Mouse (Mus musculus): ENCODE results near the gene Usp54. TPM values are rescaled to one million over a fixed set of nuclear protein-coding genes. Genes with fewer than 3 reads are reported as not detected.

The Usp54 gene
- polyA plus RNA-seq, 1 experiment from 2014 or later, result 8.1 TPM

- H3K4me1 ChIP-seq, result no peaks in the 10 kb centered on the region
- H3K36me3 ChIP-seq (ENCODE audit: poor library complexity, severe bottlenecking), result no peaks in the 10 kb centered on the region
- 86% methylated on average over 2 of the region's 2 CpGs for WGBS
- no peaks in the 10 kb centered on the region for H3K27me3 ChIP-seq
- no peak for ATAC-seq
- no peaks in the 10 kb centered on the region for H3K9me3 ChIP-seq (replicated peaks)
- H3K4me2 ChIP-seq, result no peak overlapping the region
- H3K27ac ChIP-seq, result no peak overlapping the region
- no peak overlapping the region for H3K4me3 ChIP-seq
- no peak overlapping the region for H3K9ac ChIP-seq
These were observed 14.4 kb downstream of the Usp54 start for GRCm38 (mm10) chr14:20626447-20626846.

GRCm38 (mm10) chr14:20622907-20623306, 18.0 kb downstream of the Usp54 start:
- no peaks in the 10 kb centered on the region for H3K27me3 ChIP-seq
- H3K36me3 ChIP-seq (ENCODE audit: poor library complexity, severe bottlenecking), result 0 out of 2 replicates have a peak, but pooled peaks cover 5% of the 10 kb centered on the region
- H3K4me3 ChIP-seq, result no peak overlapping the region
- no peak overlapping the region for H3K27ac ChIP-seq
- 92% methylated on average over 3 of the region's 3 CpGs for whole genome bisulfite sequencing
- H3K9ac ChIP-seq, result no peak overlapping the region
- no peaks in the 10 kb centered on the region for H3K9me3 ChIP-seq (replicated peaks)
- ATAC-seq, result no peak
- no peak overlapping the region for H3K4me2 ChIP-seq
- H3K4me1 ChIP-seq, result peaks cover 10% of the 10 kb centered on the region; the same call in 1 of the 2 replicates

GRCm38 (mm10) chr14:20622412-20622811, 18.5 kb downstream of the Usp54 start:
- Histone ChIP-seq H3K4me2 (no peak overlapping the region), H3K36me3 (ENCODE audit: poor library complexity, severe bottlenecking) (0 out of 2 replicates have a peak, but pooled peaks cover 5% of the 10 kb centered on the region), H3K27me3 (no peaks in the 10 kb centered on the region), H3K4me1 (peaks cover 10% of the 10 kb centered on the region; the same call in 1 of the 2 replicates), H3K9me3 (replicated peaks) (no peaks in the 10 kb centered on the region), H3K4me3 (no peak overlapping the region), H3K9ac (no peak overlapping the region), H3K27ac (no peak overlapping the region)
- 91% methylated on average over 2 of the region's 2 CpGs for WGBS
- ATAC-seq, result no peak

GRCm38 (mm10) chr14:20621903-20622302, 19.0 kb downstream of the Usp54 start:
- 88% methylated on average over 2 of the region's 2 CpGs for WGBS
- Histone ChIP-seq H3K4me3 (no peak overlapping the region), H3K4me1 (peaks cover 10% of the 10 kb centered on the region; the same call in 1 of the 2 replicates), H3K9ac (no peak overlapping the region), H3K36me3 (ENCODE audit: poor library complexity, severe bottlenecking) (0 out of 2 replicates have a peak, but pooled peaks cover 5% of the 10 kb centered on the region), H3K27ac (no peak overlapping the region), H3K9me3 (replicated peaks) (no peaks in the 10 kb centered on the region), H3K4me2 (no peak overlapping the region), H3K27me3 (no peaks in the 10 kb centered on the region)
- ATAC-seq, result no peak

- Histone ChIP-seq H3K9me3 (replicated peaks) (no peaks in the 10 kb centered on the region), H3K9ac (no peak overlapping the region), H3K27me3 (no peaks in the 10 kb centered on the region), H3K4me1 (peaks cover 15% of the 10 kb centered on the region; the same call in 1 of the 2 replicates), H3K27ac (no peak overlapping the region), H3K4me3 (no peak overlapping the region), H3K4me2 (no peak overlapping the region), H3K36me3 (ENCODE audit: poor library complexity, severe bottlenecking) (0 out of 2 replicates have a peak, but pooled peaks cover 5% of the 10 kb centered on the region)
- no peak for ATAC-seq
These were observed 21.7 kb downstream of the Usp54 start for GRCm38 (mm10) chr14:20619131-20619530.

GRCm38 (mm10) chr14:20618211-20618610, 22.7 kb downstream of the Usp54 start:
- H3K9me3 ChIP-seq (replicated peaks), result no peaks in the 10 kb centered on the region
- no peak overlapping the region for H3K4me2 ChIP-seq
- peaks cover 15% of the 10 kb centered on the region; the same call in 1 of the 2 replicates for H3K4me1 ChIP-seq
- no peak for ATAC-seq
- H3K9ac ChIP-seq, result no peak overlapping the region
- H3K4me3 ChIP-seq, result no peak overlapping the region
- 0 out of 2 replicates have a peak, but pooled peaks cover 5% of the 10 kb centered on the region for H3K36me3 ChIP-seq (ENCODE audit: poor library complexity, severe bottlenecking)
- WGBS, result 82% methylated on average over 5 of the region's 5 CpGs
- H3K27ac ChIP-seq, result no peak overlapping the region
- H3K27me3 ChIP-seq, result no peaks in the 10 kb centered on the region

- ATAC-seq, result no peak
- H3K9ac ChIP-seq, result no peak overlapping the region
- 25% methylated on average over 2 of the region's 2 CpGs for WGBS
These were observed 24.4 kb downstream of the Usp54 start for GRCm38 (mm10) chr14:20616421-20616820.

GRCm38 (mm10) chr14:20615075-20615474, 25.8 kb downstream of the Usp54 start:
- Histone ChIP-seq H3K4me2 (no peak overlapping the region), H3K9ac (no peak overlapping the region), H3K9me3 (replicated peaks) (no peaks in the 10 kb centered on the region), H3K27me3 (no peaks in the 10 kb centered on the region), H3K36me3 (ENCODE audit: poor library complexity, severe bottlenecking) (0 out of 2 replicates have a peak, but pooled peaks cover 2% of the 10 kb centered on the region), H3K4me3 (no peak overlapping the region), H3K4me1 (peaks cover 15% of the 10 kb centered on the region; the same call in 1 of the 2 replicates), H3K27ac (no peak overlapping the region)
- 96% methylated on average over 2 of the region's 2 CpGs for WGBS
- ATAC-seq, result no peak

More at GRCm38 (mm10) chr14:20616421-20616820, 24.4 kb downstream of the Usp54 start:
- no peak overlapping the region for H3K27ac ChIP-seq
- no peak overlapping the region for H3K4me2 ChIP-seq
- no peaks in the 10 kb centered on the region for H3K9me3 ChIP-seq (replicated peaks)
- no peaks in the 10 kb centered on the region for H3K27me3 ChIP-seq
- H3K36me3 ChIP-seq (ENCODE audit: poor library complexity, severe bottlenecking), result 0 out of 2 replicates have a peak, but pooled peaks cover 5% of the 10 kb centered on the region
- peaks cover 15% of the 10 kb centered on the region; the same call in 1 of the 2 replicates for H3K4me1 ChIP-seq
- no peak overlapping the region for H3K4me3 ChIP-seq

- Histone ChIP-seq H3K27me3 (no peaks in the 10 kb centered on the region), H3K36me3 (ENCODE audit: poor library complexity, severe bottlenecking) (no peaks in the 10 kb centered on the region), H3K9me3 (replicated peaks) (no peaks in the 10 kb centered on the region), H3K4me2 (no peak overlapping the region), H3K9ac (no peak overlapping the region), H3K4me3 (no peak overlapping the region), H3K27ac (no peak overlapping the region), H3K4me1 (peaks cover 5% of the 10 kb centered on the region; the same call in 1 of the 2 replicates)
- no peak for ATAC-seq
- WGBS, result 94% methylated on average over 1 of the region's 1 CpGs
These were observed 28.0 kb downstream of the Usp54 start for GRCm38 (mm10) chr14:20612820-20613219.

- no peak overlapping the region for H3K4me3 ChIP-seq
- no peaks in the 10 kb centered on the region for H3K27me3 ChIP-seq
- H3K4me1 ChIP-seq, result no peaks in the 10 kb centered on the region
- peaks cover 16% of the 10 kb centered on the region for H3K36me3 ChIP-seq (ENCODE audit: poor library complexity, severe bottlenecking)
- H3K9me3 ChIP-seq (replicated peaks), result no peaks in the 10 kb centered on the region
- WGBS, result 85% methylated on average over 4 of the region's 4 CpGs
- H3K27ac ChIP-seq, result no peak overlapping the region
- H3K4me2 ChIP-seq, result no peak overlapping the region
- ATAC-seq, result no peak
- H3K9ac ChIP-seq, result no peak overlapping the region
These were observed 30.7 kb downstream of the Usp54 start for GRCm38 (mm10) chr14:20610146-20610545.

GRCm38 (mm10) chr14:20609519-20609918, 31.3 kb downstream of the Usp54 start:
- WGBS, result 95% methylated on average over 3 of the region's 3 CpGs
- H3K4me3 ChIP-seq, result no peak overlapping the region
- no peak overlapping the region for H3K9ac ChIP-seq
- H3K36me3 ChIP-seq (ENCODE audit: poor library complexity, severe bottlenecking), result peaks cover 16% of the 10 kb centered on the region
- no peak overlapping the region for H3K27ac ChIP-seq
- H3K4me2 ChIP-seq, result no peak overlapping the region
- no peak for ATAC-seq
- no peaks in the 10 kb centered on the region for H3K4me1 ChIP-seq
- H3K27me3 ChIP-seq, result no peaks in the 10 kb centered on the region
- H3K9me3 ChIP-seq (replicated peaks), result no peaks in the 10 kb centered on the region

GRCm38 (mm10) chr14:20607396-20608126, 33.3 kb downstream of the Usp54 start:
- peaks cover 16% of the 10 kb centered on the region for H3K36me3 ChIP-seq (ENCODE audit: poor library complexity, severe bottlenecking)
- H3K9ac ChIP-seq, result no peak overlapping the region
- no peaks in the 10 kb centered on the region for H3K27me3 ChIP-seq
- H3K4me3 ChIP-seq, result no peak overlapping the region
- no peak overlapping the region for H3K4me2 ChIP-seq
- no peaks in the 10 kb centered on the region for H3K9me3 ChIP-seq (replicated peaks)
- no peak overlapping the region for H3K27ac ChIP-seq
- ATAC-seq, result no peak
- no peaks in the 10 kb centered on the region for H3K4me1 ChIP-seq
- 88% methylated on average over 9 of the region's 9 CpGs for WGBS
